13 mouse cellular contexts compared by ENCODE assay signal in the genomic region with DNA sequence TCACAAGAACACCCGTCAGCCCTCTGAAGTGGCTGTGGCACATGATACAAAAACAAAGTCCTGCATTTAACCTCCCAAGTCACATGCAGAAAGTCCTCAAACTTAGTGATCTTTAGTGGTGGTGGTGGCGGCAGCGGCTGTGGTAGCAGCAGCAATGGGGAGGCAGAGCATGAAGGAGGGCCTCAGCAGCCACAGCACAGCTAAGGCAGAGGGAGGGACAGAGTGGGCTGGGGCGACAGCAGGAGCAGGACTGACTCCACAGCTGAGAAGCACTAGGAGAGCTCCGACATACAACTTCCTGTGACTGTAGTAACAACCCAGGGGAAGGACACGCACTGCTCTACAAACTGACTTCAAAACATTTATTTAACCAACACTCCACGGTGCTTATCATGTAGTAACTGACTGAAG. TPM values are rescaled to one million over a fixed set of nuclear protein-coding genes. Genes with fewer than 3 reads are reported as not detected.
DNase-seq lines count a peak whose midpoint lies in the region; ATAC-seq and TF ChIP-seq lines count a peak whose summit lies in the region.
"Had no signal": no experiment of that assay in that cellular context is flagged by ENCODE, and none has a peak within 500 bp of the region (broad histone marks: within the 10 kb centered on the region; RNA-seq: fewer than 3 reads in every experiment).

No protein-coding gene starts in this region.

- peak overlapping the region; percentile 35 for H3K4me3 ChIP-seq in erythroblast, embryonic 14.5 days (replicated peaks)
- H3K4me3 ChIP-seq in lung, postnatal 0 days (ENCODE audit: low read depth, low read length) = no peak overlapping the region
- H3K4me3 ChIP-seq in liver, embryonic 16.5 days (ENCODE audit: low read depth, low read length) = no peak overlapping the region
- H3K4me3 ChIP-seq: embryonic facial prominence, embryonic 15.5 days; myocyte had no signal

- TF ChIP-seq EP300 in lung, postnatal 0 days (IDR thresholded peaks at IDR 0.05) = 0 out of 2 replicates have a peak, but pooled peaks have one; percentile 12

- no peak for TF ChIP-seq CTCF in lung, postnatal 0 days (IDR thresholded peaks at IDR 0.05)

- peak; percentile 59 for DNase-seq in lung, postnatal 0 days (ENCODE audit: low spot score)
- DNase-seq in lung, postnatal 36 days = no peak
- DNase-seq in thymus, postnatal 36 days = peak; percentile 64 to 78
- no peak for DNase-seq in layer of hippocampus, postnatal 14 days (ENCODE audit: low spot score in 2 of 2)
- no peak for DNase-seq in frontal cortex, postnatal 14 days (ENCODE audit: low spot score in 2 of 2)
- DNase-seq: cerebellum, postnatal 25 days; kidney, postnatal 4 days had no signal

- 0 out of 2 replicates have a peak overlapping the region, but pooled peaks have one; percentile 17 for H3K4me2 ChIP-seq in lung, postnatal 0 days (replicated peaks; ENCODE audit: low read depth, low read length)
- H3K4me2 ChIP-seq in liver, embryonic 16.5 days (ENCODE audit: low read depth, low read length) = no peak overlapping the region
- H3K4me2 ChIP-seq: embryonic facial prominence, embryonic 15.5 days had no signal

- peaks cover 82% of the 10 kb centered on the region for H3K4me1 ChIP-seq in erythroblast, embryonic 14.5 days (ENCODE audit: control insufficient read depth)
- H3K4me1 ChIP-seq in lung, postnatal 0 days (ENCODE audit: insufficient read depth, low read depth, low read length) = no peaks in the 10 kb centered on the region; the same call in none of the 2 replicates
- peaks cover 41% of the 10 kb centered on the region for H3K4me1 ChIP-seq in liver, embryonic 16.5 days (ENCODE audit: control insufficient read depth, low read depth, low read length)

- no peak overlapping the region for H3K9ac ChIP-seq in lung, postnatal 0 days (replicated peaks; ENCODE audit: low read depth)
- no peak overlapping the region for H3K9ac ChIP-seq in liver, embryonic 16.5 days (ENCODE audit: low read depth, low read length)
- H3K9ac ChIP-seq: embryonic facial prominence, embryonic 15.5 days had no signal

- ATAC-seq in erythroblast, adult 5-6 weeks (replicated peaks; ENCODE audit: low FRiP score, poor library complexity, severe bottlenecking) = no peak
- ATAC-seq in lung, postnatal 0 days = peak; percentile 80
- ATAC-seq in liver, embryonic 16.5 days (ENCODE audit: low read depth) = no peak
- ATAC-seq: hindbrain, embryonic 16.5 days had no signal

- peak overlapping the region; percentile 51; the same call in 1 of the 2 replicates for H3K27ac ChIP-seq in lung, postnatal 0 days (ENCODE audit: low read length)
- 0 out of 2 replicates have a peak overlapping the region, but pooled peaks have one; percentile 29 for H3K27ac ChIP-seq in liver, embryonic 16.5 days (ENCODE audit: low read length)
- H3K27ac ChIP-seq: embryonic facial prominence, embryonic 15.5 days had no signal

- no peaks in the 10 kb centered on the region for H3K9me3 ChIP-seq in erythroblast, embryonic 14.5 days (ENCODE audit: control insufficient read depth, low read length)
- H3K9me3 ChIP-seq in lung, postnatal 0 days (ENCODE audit: low read length) = no peaks in the 10 kb centered on the region
- no peaks in the 10 kb centered on the region for H3K9me3 ChIP-seq in liver, embryonic 16.5 days (replicated peaks; ENCODE audit: control insufficient read depth, low read length)
- H3K9me3 ChIP-seq: embryonic facial prominence, embryonic 15.5 days had no signal

- H3K36me3 ChIP-seq in erythroblast, embryonic 14.5 days (ENCODE audit: control insufficient read depth) = peaks cover 50% of the 10 kb centered on the region
- no peaks in the 10 kb centered on the region for H3K36me3 ChIP-seq in lung, postnatal 0 days (ENCODE audit: insufficient read depth, low read length)
- H3K36me3 ChIP-seq in liver, embryonic 16.5 days (ENCODE audit: control insufficient read depth, insufficient read depth) = no peaks in the 10 kb centered on the region
- H3K36me3 ChIP-seq: embryonic facial prominence, embryonic 15.5 days had no signal

- WGBS in lung, postnatal 0 days = 28% methylated on average over 7 of the region's 7 CpGs
- WGBS in liver, embryonic 16.5 days (ENCODE audit: insufficient replicate concordance) = 54% methylated on average over 7 of the region's 7 CpGs

- no peaks in the 10 kb centered on the region for H3K27me3 ChIP-seq in erythroblast, embryonic 14.5 days (ENCODE audit: control insufficient read depth)
- H3K27me3 ChIP-seq in lung, postnatal 0 days (replicated peaks; ENCODE audit: insufficient read depth, low read length) = no peaks in the 10 kb centered on the region
- no peaks in the 10 kb centered on the region for H3K27me3 ChIP-seq in liver, embryonic 16.5 days (ENCODE audit: control insufficient read depth, insufficient read depth, low read depth, low read length)
- H3K27me3 ChIP-seq: embryonic facial prominence, embryonic 15.5 days had no signal

RNA-seq across cellular contexts. Expression of a gene that starts 29.9 kb away (rescaled TPM):
- polyA plus RNA-seq in erythroblast, embryonic 14.5 days (2012) = 0.26 and 0.39 TPM in 2 replicates
- 23.4 and 34.3 TPM in 2 replicates for total RNA-seq in erythroblast, adult 5-6 weeks (2015; ENCODE audit: low replicate concordance)
- 24.2 and 34.2 TPM in 2 replicates for total RNA-seq in erythroblast, adult 5-6 weeks (2017; ENCODE audit: low replicate concordance)
- 18.8 and 21.9 TPM in 2 replicates for polyA plus RNA-seq in lung, postnatal 0 days (2015; fragmentation: Nextera tagmentation; extraction: Ambion mirVana)
- 7.4 and 9.0 TPM in 2 replicates for polyA plus RNA-seq in liver, embryonic 16.5 days (2015; fragmentation: Nextera tagmentation; extraction: Ambion mirVana)
- total RNA-seq in layer of hippocampus, postnatal 14 days (2021) = 10 to 100 TPM; 28.0 to 30.0 TPM

RNA-seq across cellular contexts. Expression of a gene that starts 54.8 kb away (rescaled TPM):
- polyA plus RNA-seq in erythroblast, embryonic 14.5 days (2012) = 2.0 and 3.3 TPM in 2 replicates
- total RNA-seq in erythroblast, adult 5-6 weeks (2015; ENCODE audit: low replicate concordance) = 144 and 179 TPM in 2 replicates
- total RNA-seq in erythroblast, adult 5-6 weeks (2017; ENCODE audit: low replicate concordance) = 79.9 and 94.5 TPM in 2 replicates
- polyA plus RNA-seq in lung, postnatal 0 days (2015; fragmentation: Nextera tagmentation; extraction: Ambion mirVana) = 107 and 109 TPM in 2 replicates
- polyA plus RNA-seq in liver, embryonic 16.5 days (2015; fragmentation: Nextera tagmentation; extraction: Ambion mirVana) = 115 and 127 TPM in 2 replicates
- 100 to 1,000 TPM; 203 to 205 TPM for total RNA-seq in layer of hippocampus, postnatal 14 days (2021)

Comparison
In these comparisons a context has a peak if more than half of its experiments do, and no peak if none do; other contexts are left out.
1. DNase-seq: peak in lung, postnatal 0 days (single experiment) and thymus, postnatal 36 days (2 of 2); none in lung, postnatal 36 days (single experiment), layer of hippocampus, postnatal 14 days (0 of 2) and frontal cortex, postnatal 14 days (0 of 2).
2. RNA of a gene that starts 54.8 kb away (polyA plus RNA-seq): 115 to 127 TPM in liver, embryonic 16.5 days and 107 to 109 TPM in lung, postnatal 0 days; 2.0 to 3.3 TPM in erythroblast, embryonic 14.5 days; every median in the first group is over 10 times any median in the second.